ENCODE assay signal across 12 mouse cellular contexts in genomic region chr2:34373886-34374285, GRCm38 (mm10). TPM values are rescaled to one million over a fixed set of nuclear protein-coding genes. Genes with fewer than 3 reads are reported as not detected.
DNase-seq lines count a peak whose midpoint lies in the region; ATAC-seq lines count a peak whose summit lies in the region.
"Had no signal": no experiment of that assay in that cellular context is flagged by ENCODE, and none has a peak within 500 bp of the region (broad histone marks: within the 10 kb centered on the region; RNA-seq: fewer than 3 reads in every experiment).

No protein-coding gene starts in this region.

- no peak overlapping the region for H3K9ac ChIP-seq in forebrain, embryonic 14.5 days (ENCODE audit: low read length)
- H3K9ac ChIP-seq in forebrain, embryonic 15.5 days (replicated peaks) = no peak overlapping the region
- H3K9ac ChIP-seq in liver, embryonic 13.5 days = peak overlapping the region; percentile 73; the same call in 1 of the 2 replicates

- ATAC-seq in forebrain, embryonic 14.5 days = no peak
- ATAC-seq in forebrain, embryonic 15.5 days (replicated peaks) = no peak
- ATAC-seq in liver, embryonic 13.5 days (ENCODE audit: low read depth) = no peak
- ATAC-seq: Patski had no signal

- no peaks in the 10 kb centered on the region for H3K9me3 ChIP-seq in forebrain, embryonic 14.5 days (replicated peaks; ENCODE audit: control insufficient read depth, low read length)
- H3K9me3 ChIP-seq in forebrain, embryonic 15.5 days = no peaks in the 10 kb centered on the region
- no peaks in the 10 kb centered on the region for H3K9me3 ChIP-seq in liver, embryonic 13.5 days (replicated peaks)
- H3K9me3 ChIP-seq: megakaryocyte, embryonic 14.5 days had no signal

- peak overlapping the region; percentile 93; the same call in 1 of the 2 replicates for H3K4me2 ChIP-seq in forebrain, embryonic 14.5 days (ENCODE audit: low read length)
- H3K4me2 ChIP-seq in forebrain, embryonic 15.5 days (replicated peaks) = no peak overlapping the region
- peak overlapping the region; percentile 97 for H3K4me2 ChIP-seq in liver, embryonic 13.5 days

- no peaks in the 10 kb centered on the region for H3K36me3 ChIP-seq in forebrain, embryonic 14.5 days (ENCODE audit: control insufficient read depth, insufficient read depth, low read length)
- no peaks in the 10 kb centered on the region for H3K36me3 ChIP-seq in forebrain, embryonic 15.5 days
- H3K36me3 ChIP-seq in liver, embryonic 13.5 days = no peaks in the 10 kb centered on the region

- no peaks in the 10 kb centered on the region for H3K27me3 ChIP-seq in forebrain, embryonic 14.5 days (replicated peaks; ENCODE audit: control insufficient read depth, insufficient read depth, low read length)
- H3K27me3 ChIP-seq in forebrain, embryonic 15.5 days = peaks cover 12% of the 10 kb centered on the region; the same call in 1 of the 2 replicates
- H3K27me3 ChIP-seq in liver, embryonic 13.5 days = peaks cover 10% of the 10 kb centered on the region
- H3K27me3 ChIP-seq: Patski had no signal

- no peak overlapping the region for H3K27ac ChIP-seq in forebrain, embryonic 14.5 days (ENCODE audit: low read depth, low read length)
- no peak overlapping the region for H3K27ac ChIP-seq in forebrain, embryonic 15.5 days (replicated peaks)
- no peak overlapping the region for H3K27ac ChIP-seq in liver, embryonic 13.5 days

- no peak overlapping the region for H3K4me3 ChIP-seq in forebrain, embryonic 14.5 days (ENCODE audit: low read depth, low read length)
- H3K4me3 ChIP-seq in forebrain, embryonic 15.5 days = no peak overlapping the region
- peak overlapping the region; percentile 93 for H3K4me3 ChIP-seq in liver, embryonic 13.5 days (replicated peaks)

- intact Hi-C loops in gastrocnemius, postnatal 36 days (cut with DNase I) = loop anchor here (5.0 kb wide), 1 partner anchor 33 kb away; the partner anchor contains the start of gene Mapkap1

- peak; percentile 27 for DNase-seq in forebrain, embryonic 14.5 days (ENCODE audit: low spot score)
- peak; percentile 11 for DNase-seq in layer of hippocampus, adult 9-11 months
- DNase-seq in layer of hippocampus, postnatal 14 days (ENCODE audit: low spot score in 2 of 2) = no peak
- peak; percentile 56 for DNase-seq in brain, adult 2 months (ENCODE audit: low read depth, low spot score)
- no peak for DNase-seq in liver, embryonic 13.5 days
- no peak for DNase-seq in right cerebral cortex, adult 2 months (ENCODE audit: low spot score in 2 of 2)
- no peak for DNase-seq in gastrocnemius, postnatal 36 days
- DNase-seq: adrenal gland, postnatal 36 days; cerebellum, postnatal 25 days had no signal

- no peaks in the 10 kb centered on the region for H3K4me1 ChIP-seq in forebrain, embryonic 14.5 days (ENCODE audit: control insufficient read depth, insufficient read depth, low read length)
- peaks cover 31% of the 10 kb centered on the region for H3K4me1 ChIP-seq in forebrain, embryonic 15.5 days
- H3K4me1 ChIP-seq in liver, embryonic 13.5 days (replicated peaks) = peaks cover 25% of the 10 kb centered on the region

- WGBS in forebrain, embryonic 14.5 days = 38% methylated on average over 3 of the region's 3 CpGs
- 34% methylated on average over 3 of the region's 3 CpGs for WGBS in forebrain, embryonic 15.5 days
- 52% methylated on average over 3 of the region's 3 CpGs for WGBS in liver, embryonic 13.5 days (ENCODE audit: insufficient replicate concordance)

RNA-seq across cellular contexts. Expression of gene Pbx3, which starts 0.9 kb away (rescaled TPM):
- polyA plus RNA-seq in forebrain, embryonic 14.5 days (2014; fragmentation: Nextera tagmentation; extraction: Ambion mirVana) = 60.3 and 61.9 TPM in 2 replicates
- polyA plus RNA-seq in forebrain, embryonic 15.5 days (2015; fragmentation: Nextera tagmentation; extraction: Ambion mirVana) = 51.2 TPM in 2 replicates
- total RNA-seq in layer of hippocampus, postnatal 14 days (2021) = 1 to 10 TPM; 6.3 to 9.3 TPM
- polyA plus RNA-seq in liver, embryonic 13.5 days (2015; fragmentation: Nextera tagmentation; extraction: Ambion mirVana) = 7.9 and 10.2 TPM in 2 replicates
- 1 to 10 TPM; 2.7 to 3.2 TPM for total RNA-seq in gastrocnemius, postnatal 36 days (2021)

RNA-seq across cellular contexts. Expression of gene Mapkap1, which starts 32.7 kb away (rescaled TPM):
- 105 and 107 TPM in 2 replicates for polyA plus RNA-seq in forebrain, embryonic 14.5 days (2014; fragmentation: Nextera tagmentation; extraction: Ambion mirVana)
- polyA plus RNA-seq in forebrain, embryonic 15.5 days (2015; fragmentation: Nextera tagmentation; extraction: Ambion mirVana) = 107 and 110 TPM in 2 replicates
- total RNA-seq in layer of hippocampus, postnatal 14 days (2021) = 10 to 100 TPM; 65.2 to 76.9 TPM
- polyA plus RNA-seq in liver, embryonic 13.5 days (2015; fragmentation: Nextera tagmentation; extraction: Ambion mirVana) = 38.3 and 41.3 TPM in 2 replicates
- total RNA-seq in gastrocnemius, postnatal 36 days (2021) = 10 to 100 TPM; 59.6 to 62.0 TPM

Comparison
In these comparisons a context has a peak if more than half of its experiments do, and no peak if none do; other contexts are left out.
1. DNase-seq: peak in forebrain, embryonic 14.5 days (single experiment), layer of hippocampus, adult 9-11 months (single experiment) and brain, adult 2 months (single experiment); none in layer of hippocampus, postnatal 14 days (0 of 2), liver, embryonic 13.5 days (single experiment), right cerebral cortex, adult 2 months (0 of 2) and gastrocnemius, postnatal 36 days (0 of 2).